Mouse (Mus musculus) hematopoietic stem cell, adult 5-6 weeks (primary cell): ENCODE data around the gene Slc2a9. TPM values are rescaled to one million over a fixed set of nuclear protein-coding genes. Genes with fewer than 3 reads are reported as not detected.

ENCODE experiments used
- ATAC-seq, 2 experiments: fragments of 125-278 bp in 1 of 2; replicated peaks in 1 of 2; 2 replicates each; pipeline ENCODE4 v1.8.0; 2016 to 2017; ENCODE audit warnings: inconsistent platforms in 2 of 2, mild to moderate bottlenecking in 2 of 2, moderate number of reproducible peaks in 2 of 2, low read depth in 1 of 2, moderate TSS enrichment in 1 of 2; ENCODE audit not compliant: low FRiP score in 2 of 2, poor library complexity in 2 of 2, severe bottlenecking in 2 of 2, insufficient read depth in 1 of 2, low TSS enrichment in 1 of 2
- total RNA-seq: library from RNA; stranded (forward); fragments of 172-1452, 232-1000 nt; gene quantifications from 2 replicates; pipeline ENCODE4 v1.2.3, GENCODE M21; 2017

Gene Slc2a9
- total RNA-seq, 1 experiment from 2014 or later, result 6.7 TPM

DNA sequence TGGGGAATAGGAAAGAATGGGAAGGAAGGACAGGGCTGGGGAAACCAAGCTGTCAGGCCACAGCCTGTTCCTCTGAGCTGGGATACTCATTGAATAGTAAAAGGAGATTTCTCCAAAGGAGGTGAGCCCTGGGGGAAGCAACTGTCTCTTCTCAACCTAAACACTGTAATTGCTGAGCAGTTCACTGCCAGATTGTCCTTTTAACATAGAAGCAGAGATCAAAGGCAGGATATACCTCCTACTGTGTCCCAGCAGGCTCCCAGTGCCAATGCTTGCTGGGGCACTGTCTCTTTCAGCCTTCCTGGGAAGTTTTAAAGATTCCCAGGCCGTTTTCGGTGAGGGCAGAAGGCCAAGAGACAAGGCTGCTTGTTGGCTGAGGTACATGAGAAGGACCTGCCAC is 10.0 kb upstream of the Slc2a9 start:
- no peak for ATAC-seq

GRCm38 (mm10) chr5:38509568-38509967 is 6.6 kb upstream of the Slc2a9 start:
- no peak for ATAC-seq

DNA sequence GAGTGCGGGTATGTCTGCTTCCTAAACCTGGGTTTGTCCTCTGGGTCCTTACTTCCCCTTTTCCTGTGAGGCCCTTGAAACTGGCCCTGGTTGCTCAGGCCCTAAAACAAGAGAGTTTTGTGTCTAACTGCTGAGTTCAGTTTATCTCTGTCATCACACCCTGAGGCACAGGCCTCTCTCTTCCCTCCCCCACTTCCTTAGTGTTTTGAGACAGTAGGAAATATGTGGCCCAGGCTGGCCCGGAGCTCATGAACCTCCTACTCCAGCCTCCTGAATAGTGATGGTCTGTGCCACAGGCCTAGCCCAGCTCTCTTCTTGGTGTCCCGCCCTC is 2.5 kb upstream of the Slc2a9 start:
- peak; percentile 88 to 90 for ATAC-seq

- peak in 1 of 2 experiments; percentile 15; a peak in 1 of 4 replicates for ATAC-seq
Observed at GRCm38 (mm10) chr5:38504747-38505434, 1.9 kb upstream of the Slc2a9 start.

DNA sequence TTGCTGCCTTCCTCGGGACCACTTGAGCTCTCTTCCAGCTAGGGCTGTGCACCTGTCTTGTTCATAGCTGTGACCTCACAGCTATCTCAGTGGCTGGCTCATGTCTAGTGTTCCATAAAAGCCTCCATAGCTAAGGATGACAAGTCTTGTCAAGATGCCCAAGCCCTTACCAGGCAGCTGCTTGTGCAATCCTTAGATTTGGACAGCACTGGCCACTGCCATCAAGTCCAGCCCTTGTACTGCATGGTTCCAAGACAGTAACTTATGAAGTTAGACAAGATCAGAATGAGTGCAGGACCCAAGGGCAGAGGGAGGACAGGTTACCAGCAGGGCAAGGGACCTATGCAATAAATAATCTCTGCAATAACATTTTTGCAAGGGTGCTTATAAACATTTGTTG is 1.2 kb upstream of the Slc2a9 start:
- no peak for ATAC-seq

DNA sequence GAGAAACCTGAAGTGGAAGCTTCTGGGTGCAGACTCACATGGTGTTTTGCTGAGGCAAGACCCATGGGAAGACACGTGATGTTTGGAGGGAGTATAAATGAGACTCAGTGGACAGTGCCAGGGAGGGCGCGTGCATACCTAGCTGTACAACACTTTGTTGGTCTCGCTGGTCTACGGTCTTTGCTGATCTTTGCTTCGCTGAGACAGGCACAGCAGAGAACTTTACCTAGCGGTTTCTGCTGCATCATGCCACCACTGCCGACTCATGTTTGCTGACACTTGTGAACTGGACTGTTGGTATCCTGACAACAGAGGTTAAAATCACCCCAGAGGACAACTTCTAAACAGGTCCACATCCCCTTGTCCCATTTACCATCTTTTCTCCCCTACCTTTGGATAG is 2.9 kb downstream of the Slc2a9 start:
- no peak for ATAC-seq

- ATAC-seq, result no peak
Observed at GRCm38 (mm10) chr5:38499316-38499811, 3.6 kb downstream of the Slc2a9 start.

GRCm38 (mm10) chr5:38498479-38498878 is 4.5 kb downstream of the Slc2a9 start:
- no peak for ATAC-seq

DNA sequence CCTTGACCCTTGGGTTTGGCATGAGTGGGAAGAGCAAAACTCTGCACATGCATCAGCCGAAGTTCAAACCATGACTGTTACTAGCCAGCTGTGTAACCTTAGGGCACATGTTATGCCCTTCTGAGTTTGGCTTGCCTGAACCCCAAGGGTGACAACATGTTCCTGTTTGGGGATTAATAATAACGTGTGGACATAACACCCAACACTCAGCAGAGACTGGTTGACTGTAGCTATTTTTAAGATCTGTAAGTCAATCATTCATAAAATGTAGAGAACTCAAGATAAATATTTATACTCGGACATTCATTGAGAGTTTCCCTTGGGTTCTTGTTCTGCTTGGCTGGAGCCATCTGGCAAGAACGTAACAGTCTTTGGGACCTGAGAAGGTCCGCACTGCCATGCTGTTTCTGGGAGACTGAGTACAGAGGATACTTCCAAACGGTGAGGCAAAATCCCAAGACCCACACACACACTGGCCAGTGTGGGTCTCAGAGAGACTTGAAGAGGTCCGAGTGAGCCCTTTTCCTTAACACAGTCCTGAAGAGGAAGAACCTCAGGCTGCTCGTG is 6.4 kb downstream of the Slc2a9 start:
- ATAC-seq, result no peak

GRCm38 (mm10) chr5:38493890-38494289 is 9.1 kb downstream of the Slc2a9 start:
- ATAC-seq, result peak; percentile 46 to 51; a peak in 2 of 4 replicates

GRCm38 (mm10) chr5:38491763-38492162 is 11.2 kb downstream of the Slc2a9 start:
- ATAC-seq, result no peak

GRCm38 (mm10) chr5:38489739-38490138 is 13.2 kb downstream of the Slc2a9 start:
- no peak for ATAC-seq

- ATAC-seq, result no peak
Observed at GRCm38 (mm10) chr5:38488673-38489615, 14.0 kb downstream of the Slc2a9 start.

GRCm38 (mm10) chr5:38488026-38488425 is 14.9 kb downstream of the Slc2a9 start:
- no peak for ATAC-seq

- no peak for ATAC-seq
Observed at GRCm38 (mm10) chr5:38487247-38487646, 15.7 kb downstream of the Slc2a9 start.

- ATAC-seq, result no peak
Observed at GRCm38 (mm10) chr5:38485946-38486345, 17.0 kb downstream of the Slc2a9 start.

DNA sequence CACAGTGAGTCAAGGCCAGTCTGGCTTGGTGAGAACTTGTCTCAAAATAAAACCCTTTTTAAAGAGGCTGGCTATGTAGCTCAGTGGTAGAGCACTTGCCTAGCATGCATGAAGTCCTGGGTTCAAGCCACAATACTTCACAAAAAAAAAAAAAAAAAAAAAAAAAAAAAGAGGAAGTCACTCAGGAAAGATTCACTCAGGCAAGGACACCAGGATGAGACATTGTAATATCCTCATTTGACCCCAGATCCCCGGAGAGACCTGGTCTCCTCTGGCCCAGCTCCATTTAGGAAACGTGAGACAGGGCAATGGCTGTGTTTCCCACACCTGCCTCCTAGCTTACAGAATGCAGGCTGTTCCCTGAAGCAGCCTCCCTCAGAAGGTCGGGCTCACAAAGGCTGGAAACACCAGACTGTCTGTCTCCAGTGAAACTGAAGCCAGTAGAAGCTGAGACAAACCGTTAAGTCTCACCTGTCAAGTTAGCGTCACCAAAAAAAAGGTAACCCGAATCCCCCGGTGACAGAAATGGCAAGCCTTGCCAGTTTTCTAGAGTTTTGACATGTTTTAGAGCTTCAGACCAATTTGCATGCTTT is 19.3 kb downstream of the Slc2a9 start:
- no peak for ATAC-seq
